In the genomic region with DNA sequence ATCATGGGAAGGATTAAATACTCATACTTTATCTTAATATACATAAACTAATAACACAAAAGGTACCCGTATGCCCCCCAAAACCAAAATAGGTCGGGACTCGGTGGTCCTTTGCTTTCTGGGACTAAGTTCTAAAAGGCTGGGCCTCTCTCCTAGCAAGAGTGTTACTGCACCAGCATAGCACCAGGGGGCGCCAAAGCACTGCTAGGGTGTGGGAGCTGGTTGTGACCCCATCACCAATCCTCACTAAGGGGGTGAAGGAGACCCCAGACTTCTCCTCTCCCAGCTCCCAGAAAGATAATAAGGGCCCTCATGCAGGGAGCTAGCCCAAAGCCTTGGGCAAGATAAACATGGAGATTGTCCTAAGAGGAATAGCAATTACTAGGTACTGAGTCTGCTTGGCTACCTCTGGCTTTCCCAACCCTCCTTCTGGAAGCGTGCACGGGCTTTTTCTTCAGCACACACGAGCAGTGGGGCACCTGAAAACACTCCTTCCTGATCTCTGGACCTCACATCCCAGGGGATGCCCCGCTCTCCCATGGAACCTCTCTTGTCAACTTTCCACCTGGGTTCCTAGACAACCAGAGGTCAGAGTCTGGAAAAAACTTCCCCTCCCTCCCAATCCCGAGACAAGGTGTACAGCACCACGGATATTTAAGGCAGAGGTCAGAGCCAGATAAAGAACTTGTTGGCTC, we compare ENCODE assay signal across 8 mouse cellular contexts. TPM values are rescaled to one million over a fixed set of nuclear protein-coding genes. Genes with fewer than 3 reads are reported as not detected.
DNase-seq lines count a peak whose midpoint lies in the region; ATAC-seq and TF ChIP-seq lines count a peak whose summit lies in the region.

No protein-coding gene starts in this region.

- peak overlapping the region; percentile 94 for H3K4me2 ChIP-seq in liver, embryonic 15.5 days

- H3K36me3 ChIP-seq in liver, embryonic 15.5 days (replicated peaks): no peaks in the 10 kb centered on the region

- peak; percentile 86 for TF ChIP-seq CTCF in left cerebral cortex, adult 2 months (IDR thresholded peaks at IDR 0.05)
- peak; percentile 89 for TF ChIP-seq CTCF in cerebellum, adult 2 months (IDR thresholded peaks at IDR 0.05; ENCODE audit: borderline replicate concordance, insufficient read depth, low read depth, low read length)

- no peaks in the 10 kb centered on the region for H3K27me3 ChIP-seq in cerebellum, adult 2 months (ENCODE audit: control insufficient read depth, insufficient read depth, low read length)
- peaks cover 35% of the 10 kb centered on the region for H3K27me3 ChIP-seq in liver, embryonic 15.5 days

- H3K9me3 ChIP-seq in liver, embryonic 15.5 days (replicated peaks): no peaks in the 10 kb centered on the region

- WGBS in cerebellum, adult 2 months: 31% methylated on average over 10 of the region's 10 CpGs
- 22% methylated on average over 10 of the region's 10 CpGs for WGBS in liver, embryonic 15.5 days (ENCODE audit: insufficient replicate concordance)

- DNase-seq in left cerebral cortex, adult 2 months (ENCODE audit: extremely low spot score in 1 of 2, low spot score in 2 of 2): peak; percentile 52 to 61
- DNase-seq in left cerebral cortex, adult 8-10 months (ENCODE audit: low spot score in 2 of 2): no peak
- peak; percentile 55 for DNase-seq in Muller cell, postnatal 12 days (ENCODE audit: inconsistent ontology term)
- peak; percentile 71 to 80 for DNase-seq in cerebellum, adult 2 months
- DNase-seq in heart, postnatal 10 days: peak; percentile 73 to 90
- peak; percentile 62 to 84 for DNase-seq in spleen, adult 18-20 months
- DNase-seq in frontal cortex, postnatal 25 days (ENCODE audit: low spot score in 2 of 2): no peak

- no peak overlapping the region for H3K9ac ChIP-seq in liver, embryonic 15.5 days

- no peak overlapping the region for H3K27ac ChIP-seq in left cerebral cortex, adult 2 months
- no peak overlapping the region for H3K27ac ChIP-seq in cerebellum, adult 2 months (ENCODE audit: insufficient read depth, low read length)
- H3K27ac ChIP-seq in liver, embryonic 15.5 days (replicated peaks): peak overlapping the region; percentile 79

- intact Hi-C loops in left cerebral cortex, adult 2 months (cut with DNase I): loop anchor here (1.0 to 2.0 kb wide), 2 partner anchors 21 to 110 kb away; no protein-coding TSS in a partner anchor
- intact Hi-C loops in heart, postnatal 10 days (cut with DNase I): loop anchor here (1.0 to 2.0 kb wide), 2 partner anchors 21 to 110 kb away; no protein-coding TSS in a partner anchor

- H3K4me3 ChIP-seq in left cerebral cortex, adult 2 months: no peak overlapping the region
- H3K4me3 ChIP-seq in cerebellum, adult 2 months (replicated peaks; ENCODE audit: insufficient read depth, low read depth, low read length): no peak overlapping the region
- no peak overlapping the region for H3K4me3 ChIP-seq in liver, embryonic 15.5 days (replicated peaks)

- ATAC-seq in liver, embryonic 15.5 days (ENCODE audit: insufficient read depth): no peak

- peaks cover 3% of the 10 kb centered on the region; the same call in 1 of the 2 replicates for H3K4me1 ChIP-seq in cerebellum, adult 2 months (ENCODE audit: control insufficient read depth, insufficient read depth, low read length)
- H3K4me1 ChIP-seq in liver, embryonic 15.5 days (replicated peaks): peaks cover 75% of the 10 kb centered on the region

- no peak for TF ChIP-seq POLR2A in cerebellum, adult 2 months (IDR thresholded peaks at IDR 0.05; ENCODE audit: borderline replicate concordance, insufficient read depth, low read length)

RNA-seq across cellular contexts. Expression of gene Slc9a3r1, which starts 2.1 kb away (rescaled TPM):
- total RNA-seq in left cerebral cortex, adult 2 months (2021): 10 to 100 TPM; 68.8 to 75.2 TPM
- total RNA-seq in left cerebral cortex, adult 8-10 months (2022): 10 to 100 TPM; 63.4 to 73.8 (median 67.8) TPM
- 87.2 and 87.9 TPM in 2 replicates for polyA plus RNA-seq in cerebellum, adult 2 months (2012; rRNA removed)
- total RNA-seq in heart, postnatal 10 days (2021): 10 to 100 TPM; 11.9 to 17.4 TPM
- 76.4 and 82.1 TPM in 2 replicates for polyA plus RNA-seq in liver, embryonic 15.5 days (2015; fragmentation: Nextera tagmentation; extraction: Ambion mirVana)

RNA-seq across cellular contexts. Expression of gene Tmem104, which starts 26.3 kb away (rescaled TPM):
- 10 to 100 TPM; 16.2 to 16.8 TPM for total RNA-seq in left cerebral cortex, adult 2 months (2021)
- total RNA-seq in left cerebral cortex, adult 8-10 months (2022): 10 to 100 TPM; 14.0 to 24.5 (median 16.9) TPM
- 12.5 and 13.3 TPM in 2 replicates for polyA plus RNA-seq in cerebellum, adult 2 months (2012; rRNA removed)
- 10 to 100 TPM; 10.9 TPM for total RNA-seq in heart, postnatal 10 days (2021)
- polyA plus RNA-seq in liver, embryonic 15.5 days (2015; fragmentation: Nextera tagmentation; extraction: Ambion mirVana): 5.1 and 6.0 TPM in 2 replicates

RNA-seq across cellular contexts. Expression of gene Nat9, which starts 26.6 kb away (rescaled TPM):
- 10 to 100 TPM; 23.1 to 25.6 TPM for total RNA-seq in left cerebral cortex, adult 2 months (2021)
- total RNA-seq in left cerebral cortex, adult 8-10 months (2022): 10 to 100 TPM; 27.0 to 33.4 (median 29.6) TPM
- 30.8 and 37.5 TPM in 2 replicates for polyA plus RNA-seq in cerebellum, adult 2 months (2012; rRNA removed)
- total RNA-seq in heart, postnatal 10 days (2021): 10 to 100 TPM; 14.8 to 19.9 TPM
- polyA plus RNA-seq in liver, embryonic 15.5 days (2015; fragmentation: Nextera tagmentation; extraction: Ambion mirVana): 9.9 and 11.6 TPM in 2 replicates

RNA-seq across cellular contexts. Expression of gene Cd300lf, which starts 27.2 kb away (rescaled TPM):
- total RNA-seq in left cerebral cortex, adult 2 months (2021): under 1 TPM in 1 of 2 experiments, not detected in 1; 0.58 TPM
- 1 to 10 TPM in 2 of 4 experiments, under 1 TPM in 2; 0.30 to 2.6 (median 0.83) TPM for total RNA-seq in left cerebral cortex, adult 8-10 months (2022)
- 0.57 and 0.72 TPM in 2 replicates for polyA plus RNA-seq in cerebellum, adult 2 months (2012; rRNA removed)
- total RNA-seq in heart, postnatal 10 days (2021): under 1 TPM; 0.15 to 0.48 TPM
- 4.5 and 4.8 TPM in 2 replicates for polyA plus RNA-seq in liver, embryonic 15.5 days (2015; fragmentation: Nextera tagmentation; extraction: Ambion mirVana)

Comparison
In these comparisons a context has a peak if more than half of its experiments do, and no peak if none do; other contexts are left out.
1. DNase-seq: peak in left cerebral cortex, adult 2 months (2 of 2), Muller cell, postnatal 12 days (single experiment), cerebellum, adult 2 months (2 of 2), heart, postnatal 10 days (2 of 2) and spleen, adult 18-20 months (2 of 2); none in left cerebral cortex, adult 8-10 months (0 of 2) and frontal cortex, postnatal 25 days (0 of 2).